Mouse (Mus musculus): ENCODE measurements around the gene Plekhf1. TPM values are rescaled to one million over a fixed set of nuclear protein-coding genes. Genes with fewer than 3 reads are reported as not detected.

Gene Plekhf1
- polyA plus RNA-seq, 1 experiment from 2014 or later: 1.6 TPM

- no peaks in the 10 kb centered on the region for H3K27me3 ChIP-seq (ENCODE audit: control insufficient read depth, insufficient read depth, low read length)
- DNase-seq (ENCODE audit: low spot score) (no peak), ATAC-seq (ENCODE audit: low FRiP score) (no peak)
- no peak overlapping the region for H3K4me3 ChIP-seq (ENCODE audit: low read depth, low read length)
- no peak overlapping the region for H3K27ac ChIP-seq (ENCODE audit: low read depth, low read length)
- no peaks in the 10 kb centered on the region for H3K36me3 ChIP-seq (ENCODE audit: control insufficient read depth, insufficient read depth, low read length)
- H3K4me1 ChIP-seq (replicated peaks; ENCODE audit: control insufficient read depth, insufficient read depth, low read length): peaks cover 2% of the 10 kb centered on the region; the same call in 1 of the 2 replicates
- H3K9ac ChIP-seq (ENCODE audit: low read depth, low read length): no peak overlapping the region
- WGBS: 71% methylated on average over 3 of the region's 3 CpGs
- no peaks in the 10 kb centered on the region for H3K9me3 ChIP-seq (ENCODE audit: control insufficient read depth, low read length)
- no peak overlapping the region for H3K4me2 ChIP-seq (replicated peaks; ENCODE audit: low read depth, low read length)
Observed at GRCm38 (mm10) chr7:38179896-38180295, 47.9 kb downstream of the Plekhf1 start.

GRCm38 (mm10) chr7:38176056-38176455, 51.8 kb downstream of the Plekhf1 start:
- no peak for DNase-seq (ENCODE audit: low spot score)
- no peak overlapping the region for H3K4me2 ChIP-seq (replicated peaks; ENCODE audit: low read depth, low read length)
- 75% methylated on average over 3 of the region's 3 CpGs for WGBS
- H3K9ac ChIP-seq (ENCODE audit: low read depth, low read length): no peak overlapping the region
- 0 out of 2 replicates have a peak, but pooled peaks cover 2% of the 10 kb centered on the region for H3K4me1 ChIP-seq (replicated peaks; ENCODE audit: control insufficient read depth, insufficient read depth, low read length)
- no peak overlapping the region for H3K4me3 ChIP-seq (ENCODE audit: low read depth, low read length)
- no peak overlapping the region for H3K27ac ChIP-seq (ENCODE audit: low read depth, low read length)
- no peaks in the 10 kb centered on the region for H3K9me3 ChIP-seq (ENCODE audit: control insufficient read depth, low read length)
- no peaks in the 10 kb centered on the region for H3K27me3 ChIP-seq (ENCODE audit: control insufficient read depth, insufficient read depth, low read length)
- no peak for ATAC-seq (ENCODE audit: low FRiP score)
- no peaks in the 10 kb centered on the region for H3K36me3 ChIP-seq (ENCODE audit: control insufficient read depth, insufficient read depth, low read length)

- peak overlapping the region; percentile 51 for H3K4me2 ChIP-seq (replicated peaks; ENCODE audit: low read depth, low read length)
- ATAC-seq (ENCODE audit: low FRiP score) (peak; percentile 88), DNase-seq (ENCODE audit: low spot score) (peak; percentile 76)
- no peaks in the 10 kb centered on the region for H3K27me3 ChIP-seq (ENCODE audit: control insufficient read depth, insufficient read depth, low read length)
- 0 out of 2 replicates have a peak, but pooled peaks cover 2% of the 10 kb centered on the region for H3K4me1 ChIP-seq (replicated peaks; ENCODE audit: control insufficient read depth, insufficient read depth, low read length)
- H3K27ac ChIP-seq (ENCODE audit: low read depth, low read length): peak overlapping the region; percentile 43; the same call in 1 of the 2 replicates
- H3K4me3 ChIP-seq (ENCODE audit: low read depth, low read length): no peak overlapping the region
- no peaks in the 10 kb centered on the region for H3K36me3 ChIP-seq (ENCODE audit: control insufficient read depth, insufficient read depth, low read length)
- no peaks in the 10 kb centered on the region for H3K9me3 ChIP-seq (ENCODE audit: control insufficient read depth, low read length)
- H3K9ac ChIP-seq (ENCODE audit: low read depth, low read length): peak overlapping the region; percentile 74
- 11% methylated on average over 31 of the region's 31 CpGs for WGBS
Observed at GRCm38 (mm10) chr7:38174321-38175148, 53.3 kb downstream of the Plekhf1 start.

- no peaks in the 10 kb centered on the region for H3K9me3 ChIP-seq (ENCODE audit: control insufficient read depth, low read length)
- H3K27me3 ChIP-seq (ENCODE audit: control insufficient read depth, insufficient read depth, low read length): no peaks in the 10 kb centered on the region
- peak overlapping the region; percentile 51 for H3K4me2 ChIP-seq (replicated peaks; ENCODE audit: low read depth, low read length)
- no peak for DNase-seq (ENCODE audit: low spot score)
- H3K36me3 ChIP-seq (ENCODE audit: control insufficient read depth, insufficient read depth, low read length): no peaks in the 10 kb centered on the region
- no peak overlapping the region; the same call in 1 of the 2 replicates for H3K4me3 ChIP-seq (ENCODE audit: low read depth, low read length)
- 9% methylated on average over 14 of the region's 14 CpGs for WGBS
- peak; percentile 62 for ATAC-seq (ENCODE audit: low FRiP score)
- H3K9ac ChIP-seq (ENCODE audit: low read depth, low read length): peak overlapping the region; percentile 74
- H3K27ac ChIP-seq (ENCODE audit: low read depth, low read length): no peak overlapping the region
- H3K4me1 ChIP-seq (replicated peaks; ENCODE audit: control insufficient read depth, insufficient read depth, low read length): 0 out of 2 replicates have a peak, but pooled peaks cover 2% of the 10 kb centered on the region
Observed at GRCm38 (mm10) chr7:38173871-38174270, 53.9 kb downstream of the Plekhf1 start.

- Histone ChIP-seq H3K9me3 (ENCODE audit: control insufficient read depth, low read length) (no peaks in the 10 kb centered on the region), H3K4me2 (replicated peaks; ENCODE audit: low read depth, low read length) (no peak overlapping the region), H3K27ac (ENCODE audit: low read depth, low read length) (no peak overlapping the region), H3K27me3 (ENCODE audit: control insufficient read depth, insufficient read depth, low read length) (no peaks in the 10 kb centered on the region), H3K4me1 (replicated peaks; ENCODE audit: control insufficient read depth, insufficient read depth, low read length) (no peaks in the 10 kb centered on the region), H3K4me3 (ENCODE audit: low read depth, low read length) (no peak overlapping the region), H3K36me3 (ENCODE audit: control insufficient read depth, insufficient read depth, low read length) (no peaks in the 10 kb centered on the region), H3K9ac (ENCODE audit: low read depth, low read length) (no peak overlapping the region)
- peak; percentile 77 for DNase-seq (ENCODE audit: low spot score)
- WGBS: 16% methylated on average over 11 of the region's 11 CpGs
- no peak for ATAC-seq (ENCODE audit: low FRiP score)
Observed at GRCm38 (mm10) chr7:38167724-38168141, 60.1 kb downstream of the Plekhf1 start.

Other genes with a start within 250 kb of the Plekhf1 start
- 34.7 and 40.2 TPM in 2 replicates for gene Uri1, start 204.5 kb downstream of the Plekhf1 start, polyA plus RNA-seq (2014; fragmentation: Nextera tagmentation; extraction: Ambion mirVana)
- gene Ccne1, start 120.5 kb downstream of the Plekhf1 start, polyA plus RNA-seq (2014; fragmentation: Nextera tagmentation; extraction: Ambion mirVana): 56.6 and 60.5 TPM in 2 replicates
- 14.7 and 18.5 TPM in 2 replicates for gene 1600014C10Rik, start 44.8 kb downstream of the Plekhf1 start, polyA plus RNA-seq (2014; fragmentation: Nextera tagmentation; extraction: Ambion mirVana)
- gene Pop4, start 43.4 kb upstream of the Plekhf1 start, polyA plus RNA-seq (2014; fragmentation: Nextera tagmentation; extraction: Ambion mirVana): 102 and 105 TPM in 2 replicates